Mouse (Mus musculus) C2C12 (cell line): Measurements from ENCODE around the gene Ggcx. TPM values are rescaled to one million over a fixed set of nuclear protein-coding genes. Genes with fewer than 3 reads are reported as not detected.

ENCODE experiments used
- H3K27me3 ChIP-seq: one replicate; pipeline ENCODE4 v1.6.1; 2011; ENCODE audit not compliant: control insufficient read depth, insufficient read depth, insufficient read length
- H3K36me3 ChIP-seq: one replicate; pipeline ENCODE4 v1.6.1; 2011; ENCODE audit not compliant: control insufficient read depth, insufficient read depth
- H3K4me3 ChIP-seq: one replicate; pipeline ENCODE4 v1.5.1; 2011; ENCODE audit warnings: mild to moderate bottlenecking, control low read depth; ENCODE audit not compliant: poor library complexity, insufficient read depth, severe bottlenecking
- H3K79me2 ChIP-seq: one replicate; pipeline ENCODE4 v1.6.1; 2011; ENCODE audit not compliant: control insufficient read depth, insufficient read depth
- H3K79me3 ChIP-seq: one replicate; pipeline ENCODE4 v1.6.1; 2011; ENCODE audit warnings: low read depth, control low read depth
- H3ac ChIP-seq: one replicate; pipeline ENCODE3; 2011; ENCODE audit warnings: low read depth; ENCODE audit not compliant: control insufficient read depth, insufficient read length
- CEBPB ChIP-seq: IDR thresholded peaks from one replicate; pipeline ENCODE4 v1.6.1; 2011; ENCODE audit warnings: low read depth, mild to moderate bottlenecking, control low read depth, moderate library complexity
- CTCF ChIP-seq: IDR thresholded peaks from one replicate; pipeline ENCODE4 v1.5.1; 2011; ENCODE audit not compliant: control insufficient read depth, insufficient read depth, insufficient read length
- FOSL1 ChIP-seq: IDR thresholded peaks from one replicate; pipeline ENCODE4 v1.8.0; 2011; ENCODE audit warnings: mild to moderate bottlenecking, low read length; ENCODE audit not compliant: poor library complexity, insufficient read depth, severe bottlenecking
- MAX ChIP-seq: IDR thresholded peaks from one replicate; pipeline ENCODE4 v1.6.1; 2011; ENCODE audit warnings: mild to moderate bottlenecking, control low read depth
- MYOD1 ChIP-seq: IDR thresholded peaks from one replicate; pipeline ENCODE4 v1.6.1; 2011; ENCODE audit warnings: low read depth; ENCODE audit not compliant: control insufficient read depth, insufficient read length
- MYOG ChIP-seq: IDR thresholded peaks from one replicate; pipeline ENCODE4 v1.6.1; 2011; ENCODE audit not compliant: control insufficient read depth, insufficient read length; ENCODE audit errors: extremely low read depth
- USF1 ChIP-seq: IDR thresholded peaks from one replicate; pipeline ENCODE4 v1.6.1; 2011; ENCODE audit warnings: low read depth, mild to moderate bottlenecking, control low read depth, moderate library complexity
- polyA plus RNA-seq: library from polyadenylated mRNA; unstranded; fragments of >200 nt; fragmentation: generic; extraction: Trizol; gene quantifications from one replicate; pipeline ENCODE4 v1.2.1, GENCODE M21; 2012; ENCODE audit warnings: missing spikeins

Ggcx gene
- polyA plus RNA-seq, 1 experiment: 12.2 TPM

- Histone ChIP-seq H3K27me3 (no peaks in the 10 kb centered on the region), H3K4me3 (no peak overlapping the region), H3K36me3 (no peaks in the 10 kb centered on the region), H3K79me3 (no peaks in the 10 kb centered on the region), H3K79me2 (no peaks in the 10 kb centered on the region), H3ac (no peak overlapping the region)
- TF ChIP-seq FOSL1 (no peak), USF1 (no peak), MYOD1 (no peak), CEBPB (no peak), CTCF (no peak), MAX (no peak), MYOG (no peak)
Observed at GRCm38 (mm10) chr6:72370091-72370490, 44.0 kb upstream of the Ggcx start.

GRCm38 (mm10) chr6:72371147-72371546 is 43.0 kb upstream of the Ggcx start:
- Histone ChIP-seq H3K4me3 (no peak overlapping the region), H3K36me3 (no peaks in the 10 kb centered on the region), H3K79me2 (no peaks in the 10 kb centered on the region), H3K79me3 (no peaks in the 10 kb centered on the region), H3K27me3 (no peaks in the 10 kb centered on the region), H3ac (no peak overlapping the region)
- TF ChIP-seq CTCF: no peak
- TF ChIP-seq MAX: no peak
- no peak for TF ChIP-seq FOSL1
- TF ChIP-seq USF1: no peak
- TF ChIP-seq MYOG: no peak
- peak; percentile 60 for TF ChIP-seq MYOD1
- no peak for TF ChIP-seq CEBPB

DNA sequence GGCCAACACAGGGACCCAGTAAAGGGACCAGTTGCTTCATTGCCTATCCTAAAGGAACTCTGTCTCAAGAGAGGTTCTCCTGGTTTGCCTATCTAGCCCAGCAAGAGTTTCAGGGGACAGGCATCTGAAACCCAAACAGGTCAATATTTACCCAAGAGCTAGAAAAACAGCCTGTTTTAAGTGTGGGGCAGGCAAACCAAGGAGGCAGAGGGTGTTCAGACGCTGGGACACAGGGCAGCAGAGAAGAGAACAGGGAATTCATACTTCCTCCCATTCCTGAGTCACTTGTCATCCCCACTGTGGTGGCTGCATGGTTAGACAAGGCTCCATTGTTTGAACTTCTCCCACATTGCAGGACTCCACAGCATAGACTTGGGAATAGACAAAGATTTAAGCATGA is 42.5 kb upstream of the Ggcx start:
- H3K4me3 ChIP-seq: no peak overlapping the region
- no peaks in the 10 kb centered on the region for H3K79me3 ChIP-seq
- H3K36me3 ChIP-seq: no peaks in the 10 kb centered on the region
- H3K79me2 ChIP-seq: no peaks in the 10 kb centered on the region
- no peak for TF ChIP-seq CTCF
- TF ChIP-seq USF1: no peak
- TF ChIP-seq FOSL1: no peak
- no peak for TF ChIP-seq MYOG
- no peak for TF ChIP-seq CEBPB
- no peak for TF ChIP-seq MYOD1
- no peak for TF ChIP-seq MAX
- H3K27me3 ChIP-seq: no peaks in the 10 kb centered on the region
- no peak overlapping the region for H3ac ChIP-seq

DNA sequence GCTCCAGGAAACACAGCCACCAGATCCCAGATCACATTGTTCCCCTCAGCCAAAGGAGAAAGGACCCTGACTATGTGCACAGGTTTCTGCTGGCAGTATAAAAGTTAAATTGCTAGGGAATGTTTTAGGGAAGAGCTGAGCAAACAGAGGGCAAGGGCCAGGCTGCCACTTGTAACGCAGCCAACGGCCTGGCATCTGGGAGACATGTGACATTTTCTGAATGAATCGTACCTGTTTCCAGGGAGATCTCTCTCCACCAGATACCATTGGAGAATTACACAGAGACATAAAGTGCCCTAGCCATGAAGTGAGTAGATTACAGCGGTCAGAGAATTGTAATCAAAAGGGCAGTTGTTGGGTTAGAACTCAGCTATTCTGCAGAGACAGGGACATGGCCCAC is 40.9 kb upstream of the Ggcx start:
- Histone ChIP-seq H3K79me2 (peaks cover under 1% of the 10 kb centered on the region), H3K27me3 (no peaks in the 10 kb centered on the region), H3ac (no peak overlapping the region), H3K4me3 (no peak overlapping the region), H3K79me3 (peaks cover 3% of the 10 kb centered on the region), H3K36me3 (no peaks in the 10 kb centered on the region)
- TF ChIP-seq USF1 (no peak), FOSL1 (no peak), MYOD1 (no peak), MYOG (no peak), MAX (no peak), CTCF (no peak), CEBPB (no peak)

GRCm38 (mm10) chr6:72374206-72374605 is 39.9 kb upstream of the Ggcx start:
- Histone ChIP-seq H3K79me3 (peaks cover 3% of the 10 kb centered on the region), H3K36me3 (no peaks in the 10 kb centered on the region), H3ac (no peak overlapping the region), H3K4me3 (no peak overlapping the region), H3K79me2 (peaks cover 11% of the 10 kb centered on the region), H3K27me3 (no peaks in the 10 kb centered on the region)
- TF ChIP-seq CEBPB: no peak
- no peak for TF ChIP-seq CTCF

- Histone ChIP-seq H3ac (no peak overlapping the region), H3K4me3 (no peak overlapping the region), H3K79me3 (peaks cover 3% of the 10 kb centered on the region), H3K79me2 (peaks cover 19% of the 10 kb centered on the region), H3K36me3 (no peaks in the 10 kb centered on the region), H3K27me3 (no peaks in the 10 kb centered on the region)
- TF ChIP-seq MAX (no peak), MYOG (no peak), USF1 (no peak), MYOD1 (no peak), CEBPB (no peak), CTCF (no peak), FOSL1 (no peak)
Observed at GRCm38 (mm10) chr6:72374820-72375563, 39.1 kb upstream of the Ggcx start.
